Mouse (Mus musculus): Measurements from ENCODE around the gene Rapgef1.

GRCm38 (mm10) chr2:29705493-29705892 is 86.0 kb downstream of the Rapgef1 start:
- TF ChIP-seq CTCF (IDR thresholded peaks at IDR 0.05; ENCODE audit: extremely low read depth, insufficient read depth, insufficient read length, insufficient replicate concordance) (no peak), POLR2A (IDR thresholded peaks at IDR 0.05; ENCODE audit: low read depth, low read length) (no peak)

Data from spleen, adult 2 months (tissue).